Mouse (Mus musculus) thymus, adult 2 months (tissue): ENCODE results near the gene Opcml. TPM values are rescaled to one million over a fixed set of nuclear protein-coding genes. Genes with fewer than 3 reads are reported as not detected.

Experiments
- DNase-seq: peaks from one replicate; pipeline ENCODE4 v3.0.0; 2021
- H3K27ac ChIP-seq: fragments of 200-500 bp; 2 replicates; pipeline ENCODE4 v1.5.1; 2012; ENCODE audit warnings: low read length, control low read depth; ENCODE audit not compliant: control insufficient read depth, insufficient read depth
- H3K27me3 ChIP-seq: fragments of 200-500 bp; 2 replicates; pipeline ENCODE4 v1.6.1; 2012; ENCODE audit warnings: mild to moderate bottlenecking, low read length, moderate library complexity, mixed read lengths; ENCODE audit not compliant: control insufficient read depth, insufficient read depth
- H3K36me3 ChIP-seq: fragments of 200-500 bp; 2 replicates; pipeline ENCODE4 v1.6.1; 2012; ENCODE audit warnings: mild to moderate bottlenecking, low read length, moderate library complexity; ENCODE audit not compliant: control insufficient read depth, insufficient read depth
- H3K4me1 ChIP-seq: fragments of 200-500 bp; replicated peaks from 2 replicates; pipeline ENCODE4 v1.6.1; 2012; ENCODE audit warnings: low read length; ENCODE audit not compliant: control insufficient read depth, insufficient read depth
- H3K4me3 ChIP-seq: fragments of 200-500 bp; 2 replicates; pipeline ENCODE4 v1.5.1; 2012; ENCODE audit warnings: mild to moderate bottlenecking, low read length, control low read depth, moderate library complexity; ENCODE audit not compliant: control insufficient read depth, insufficient read depth
- CTCF ChIP-seq: fragments of 200-500 bp; IDR thresholded peaks from 2 replicates; pipeline ENCODE4 v1.5.1; 2012; ENCODE audit warnings: mild to moderate bottlenecking, control low read depth, low read length, moderate library complexity, borderline replicate concordance; ENCODE audit not compliant: control insufficient read depth, poor library complexity, insufficient read depth; ENCODE audit errors: extremely low read depth
- POLR2A ChIP-seq: fragments of 200-500 bp; IDR thresholded peaks from 2 replicates; pipeline ENCODE4 v1.6.1; 2012; ENCODE audit warnings: mild to moderate bottlenecking, low read length, control low read depth, moderate library complexity; ENCODE audit not compliant: control insufficient read depth, poor library complexity, insufficient read depth; ENCODE audit errors: extremely low read depth
- WGBS: fragments of 180-500 bp; shearing (Covaris S2); methylation state at CpG from one replicate; pipeline ENCODE4 v1.1.7; 2018; 5-methylcytosine and 5-hydroxymethylcytosine counted together
- polyA plus RNA-seq: library from polyadenylated mRNA; depleted of rRNA; stranded (reverse); fragments of >200 nt; gene quantifications from 2 replicates; pipeline ENCODE4 v1.2.3, GENCODE M21; 2012

The Opcml gene
- polyA plus RNA-seq, 1 experiment = 0.82 TPM

GRCm38 (mm10) chr9:28731811-28732602 is 941.4 kb downstream of the Opcml start:
- 78% methylated on average over 10 of the region's 10 CpGs for WGBS

DNA sequence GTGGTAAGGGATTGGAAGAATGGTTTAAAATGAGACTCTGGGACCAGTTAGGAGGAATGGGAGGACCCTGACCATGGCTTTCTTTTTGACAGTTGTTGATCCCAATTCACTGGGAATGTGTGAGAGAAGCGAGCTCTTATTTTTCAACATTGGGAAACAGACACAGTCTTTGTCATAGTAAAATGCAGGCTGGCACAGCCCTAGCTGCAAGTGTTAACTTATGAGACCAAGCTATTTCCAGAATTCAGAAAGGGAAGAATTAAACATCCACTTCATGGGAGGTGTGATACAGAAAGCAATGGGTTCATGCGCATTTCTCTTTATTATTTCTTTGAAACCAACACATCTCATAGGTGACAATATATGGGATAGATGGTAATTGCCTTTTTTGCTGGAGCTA is 947.4 kb downstream of the Opcml start:
- Histone ChIP-seq H3K4me1 (no peaks in the 10 kb centered on the region), H3K27me3 (no peaks in the 10 kb centered on the region), H3K4me3 (no peak overlapping the region), H3K27ac (no peak overlapping the region), H3K36me3 (no peaks in the 10 kb centered on the region)
- TF ChIP-seq CTCF (no peak), POLR2A (no peak)
- no peak for DNase-seq
- 99% methylated on average over 2 of the region's 2 CpGs for WGBS

More at GRCm38 (mm10) chr9:28731811-28732602, 941.4 kb downstream of the Opcml start:
- Histone ChIP-seq H3K27me3 (no peaks in the 10 kb centered on the region), H3K36me3 (no peaks in the 10 kb centered on the region), H3K4me3 (no peak overlapping the region), H3K4me1 (no peaks in the 10 kb centered on the region), H3K27ac (no peak overlapping the region)
- no peak for TF ChIP-seq POLR2A
- no peak for TF ChIP-seq CTCF
- DNase-seq = no peak

GRCm38 (mm10) chr9:28738451-28738860 is 947.9 kb downstream of the Opcml start:
- H3K4me3 ChIP-seq = no peak overlapping the region
- H3K27me3 ChIP-seq = no peaks in the 10 kb centered on the region
- H3K27ac ChIP-seq = no peak overlapping the region
- H3K36me3 ChIP-seq = no peaks in the 10 kb centered on the region
- 96% methylated on average over 1 of the region's 1 CpGs for WGBS
- TF ChIP-seq CTCF (no peak), POLR2A (no peak)
- H3K4me1 ChIP-seq = no peaks in the 10 kb centered on the region
- DNase-seq = no peak

DNA sequence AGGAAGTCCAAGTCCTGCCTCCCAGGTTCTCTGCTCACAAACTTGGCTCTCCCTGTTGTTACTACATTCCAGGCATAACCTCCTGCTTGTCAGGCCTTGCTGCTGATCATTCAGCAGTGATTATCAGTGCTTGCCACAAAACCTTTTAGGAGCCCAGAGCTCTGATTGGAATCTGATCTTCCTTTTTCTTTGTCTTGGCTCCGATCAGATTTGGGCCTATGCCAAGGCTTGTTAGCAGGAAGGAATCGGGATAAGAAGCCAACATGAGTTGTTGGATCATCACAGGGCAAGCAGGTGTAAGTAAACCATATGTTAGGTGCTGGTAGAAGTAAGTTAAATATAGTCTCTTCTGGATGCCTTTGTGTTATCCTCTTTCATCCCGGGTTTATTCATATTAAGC is 954.2 kb downstream of the Opcml start:
- no peak overlapping the region for H3K4me3 ChIP-seq
- no peak overlapping the region for H3K27ac ChIP-seq
- WGBS = 78% methylated on average over 3 of the region's 3 CpGs
- no peak for DNase-seq
- H3K4me1 ChIP-seq = no peaks in the 10 kb centered on the region
- TF ChIP-seq POLR2A (no peak), CTCF (no peak)
- H3K36me3 ChIP-seq = no peaks in the 10 kb centered on the region
- H3K27me3 ChIP-seq = no peaks in the 10 kb centered on the region

DNA sequence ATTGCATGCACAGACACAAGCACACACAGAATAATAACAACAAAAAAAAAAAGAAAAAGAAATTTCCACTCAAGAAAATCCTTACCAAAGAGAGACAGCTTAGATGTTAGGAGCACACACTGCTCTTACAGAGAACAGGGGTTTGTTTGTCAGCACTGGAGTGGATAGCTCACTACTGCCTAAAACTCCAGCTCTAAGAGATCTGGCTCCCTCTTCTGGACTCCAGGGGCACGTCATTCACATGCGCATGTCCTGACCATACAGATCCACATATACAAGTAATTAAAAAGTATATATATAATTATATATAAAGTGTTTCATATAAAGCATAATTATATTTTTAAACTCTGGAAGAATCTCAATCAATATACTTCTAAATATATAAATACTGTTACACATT is 958.3 kb downstream of the Opcml start:
- WGBS = 77% methylated on average over 2 of the region's 2 CpGs

DNA sequence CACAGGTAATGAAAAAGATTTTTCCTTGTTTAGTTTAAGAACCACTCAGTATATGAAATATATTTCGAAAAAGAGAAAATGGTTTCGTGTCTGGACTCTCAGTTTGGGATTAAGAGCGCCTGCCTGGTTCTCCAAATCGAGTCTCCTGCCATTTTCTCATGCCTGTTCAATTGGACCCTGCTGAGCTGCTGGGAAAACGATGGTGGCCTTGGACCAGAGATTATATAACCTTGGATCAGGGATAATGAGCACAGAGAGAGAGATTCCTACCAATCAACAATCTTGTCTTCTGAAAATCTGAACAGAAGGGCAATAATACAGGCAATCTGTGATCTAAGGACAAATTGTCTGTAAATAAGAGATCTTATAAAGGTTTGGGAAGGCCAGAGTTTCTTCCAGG is 962.3 kb downstream of the Opcml start:
- H3K4me3 ChIP-seq = no peak overlapping the region
- no peaks in the 10 kb centered on the region for H3K4me1 ChIP-seq
- 69% methylated on average over 5 of the region's 5 CpGs for WGBS
- DNase-seq = no peak
- no peaks in the 10 kb centered on the region for H3K27me3 ChIP-seq
- H3K27ac ChIP-seq = no peak overlapping the region
- no peaks in the 10 kb centered on the region for H3K36me3 ChIP-seq
- TF ChIP-seq CTCF (no peak), POLR2A (no peak)

More for the DNA sequence above, 958.3 kb downstream of the Opcml start:
- Histone ChIP-seq H3K27ac (no peak overlapping the region), H3K36me3 (no peaks in the 10 kb centered on the region), H3K4me3 (no peak overlapping the region), H3K4me1 (no peaks in the 10 kb centered on the region), H3K27me3 (no peaks in the 10 kb centered on the region)
- no peak for DNase-seq
- no peak for TF ChIP-seq POLR2A
- no peak for TF ChIP-seq CTCF

DNA sequence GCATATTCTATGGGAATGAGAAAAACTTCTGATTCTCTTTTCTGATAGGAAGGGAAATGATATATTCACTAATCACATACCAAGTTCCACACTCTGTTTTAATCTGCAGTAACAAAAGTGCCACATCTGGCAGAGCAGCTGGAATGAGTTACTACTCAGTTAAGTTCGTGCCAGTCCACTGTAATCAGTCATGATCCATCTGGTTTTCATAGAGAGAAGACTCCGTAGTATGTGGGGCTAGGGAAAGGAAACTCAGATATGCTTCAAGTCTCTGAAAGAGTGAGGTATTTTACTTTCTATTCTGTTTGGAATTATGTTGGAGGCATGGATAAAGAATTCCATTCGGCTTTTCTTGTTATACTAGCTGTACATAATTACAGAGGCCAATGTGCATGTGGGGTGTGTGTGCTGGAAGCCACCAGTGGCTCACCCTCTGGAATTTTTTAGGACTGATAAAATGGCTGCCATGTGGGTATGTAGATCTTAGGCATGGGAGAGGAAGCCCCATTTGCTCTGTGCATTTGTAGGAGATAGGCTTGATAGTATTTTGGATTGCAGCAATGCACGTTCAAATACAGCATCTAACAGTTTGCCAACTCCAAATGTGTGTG is 966.4 kb downstream of the Opcml start:
- Histone ChIP-seq H3K4me1 (no peaks in the 10 kb centered on the region), H3K4me3 (no peak overlapping the region), H3K27me3 (no peaks in the 10 kb centered on the region), H3K36me3 (no peaks in the 10 kb centered on the region), H3K27ac (no peak overlapping the region)
- 88% methylated on average over 4 of the region's 4 CpGs for WGBS
- no peak for DNase-seq
- TF ChIP-seq POLR2A (no peak), CTCF (no peak)
